Mouse (Mus musculus) kidney, postnatal 4 days (tissue): Measurements from ENCODE around the gene Rfx4.

Experiments
- DNase-seq, 2 experiments: peaks; one replicate each; pipeline ENCODE4 v3.0.0; 2021; ENCODE audit warnings: mixed read lengths in 2 of 2

Rfx4 gene

DNA sequence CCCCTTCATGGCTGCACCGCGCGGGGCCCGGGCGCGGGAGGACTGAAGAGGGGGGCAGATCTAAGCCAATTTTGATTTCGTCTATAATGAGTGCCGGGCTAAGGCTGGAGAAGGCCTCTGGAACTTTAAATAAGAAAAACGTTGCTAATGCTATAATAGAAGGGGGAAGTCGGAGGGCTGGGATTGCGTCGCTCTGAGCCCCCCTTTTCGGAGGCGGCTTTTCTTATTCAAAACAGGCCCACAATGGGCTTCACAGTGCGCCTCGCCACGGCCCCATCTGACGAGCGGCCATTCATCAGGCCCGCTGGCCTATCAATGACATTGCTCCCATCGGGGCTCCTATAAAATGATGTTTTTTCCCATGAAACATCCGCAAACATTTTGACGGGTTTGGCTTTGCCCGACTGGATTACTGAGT, at the start of gene Rfx4:
Rfx4 (plus strand) TSS at position 277 of the 418 bp plus-strand sequence.
- DNase-seq = peak in 1 of 2 experiments; percentile 24

DNA sequence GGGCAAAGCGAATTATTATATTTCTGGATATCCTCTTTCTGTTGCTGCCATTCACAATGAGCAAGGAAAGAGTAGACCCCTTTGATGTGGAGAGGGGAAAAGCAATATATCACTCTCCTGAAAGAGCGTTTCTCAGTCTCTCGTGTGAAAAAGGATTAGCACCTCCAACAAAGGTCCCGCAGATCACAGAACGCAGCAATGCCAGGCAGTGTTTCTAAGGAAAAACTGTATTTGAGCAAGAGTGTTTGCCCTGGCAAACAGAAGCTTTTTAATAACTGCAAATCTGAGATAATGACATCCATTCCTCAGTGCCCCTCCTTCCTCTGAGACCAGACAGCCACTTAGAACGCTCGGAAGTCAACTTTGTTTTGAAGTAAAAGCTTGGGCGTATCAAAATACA, 49.3 kb upstream of the Rfx4 start:
- DNase-seq = no peak

DNA sequence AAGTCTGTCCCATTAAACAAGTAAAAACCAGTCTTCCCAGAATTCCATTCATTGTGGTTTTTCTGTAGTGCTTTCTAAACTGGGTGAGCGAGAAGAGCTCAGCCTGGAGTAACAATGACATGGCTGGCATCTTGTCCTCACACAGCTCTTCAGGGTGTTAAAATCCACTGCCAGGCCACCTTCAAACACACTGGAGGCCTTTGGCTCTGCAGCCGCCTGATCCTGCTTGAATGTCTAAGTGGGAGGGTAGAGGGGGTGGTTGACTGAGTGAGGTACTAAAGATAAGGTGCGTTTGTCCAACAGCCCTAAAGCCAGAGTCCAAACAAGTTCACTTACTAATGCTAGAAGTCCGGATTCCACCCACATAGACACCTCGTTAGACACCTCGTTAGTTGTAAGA, 48.6 kb upstream of the Rfx4 start:
- no peak for DNase-seq

DNA sequence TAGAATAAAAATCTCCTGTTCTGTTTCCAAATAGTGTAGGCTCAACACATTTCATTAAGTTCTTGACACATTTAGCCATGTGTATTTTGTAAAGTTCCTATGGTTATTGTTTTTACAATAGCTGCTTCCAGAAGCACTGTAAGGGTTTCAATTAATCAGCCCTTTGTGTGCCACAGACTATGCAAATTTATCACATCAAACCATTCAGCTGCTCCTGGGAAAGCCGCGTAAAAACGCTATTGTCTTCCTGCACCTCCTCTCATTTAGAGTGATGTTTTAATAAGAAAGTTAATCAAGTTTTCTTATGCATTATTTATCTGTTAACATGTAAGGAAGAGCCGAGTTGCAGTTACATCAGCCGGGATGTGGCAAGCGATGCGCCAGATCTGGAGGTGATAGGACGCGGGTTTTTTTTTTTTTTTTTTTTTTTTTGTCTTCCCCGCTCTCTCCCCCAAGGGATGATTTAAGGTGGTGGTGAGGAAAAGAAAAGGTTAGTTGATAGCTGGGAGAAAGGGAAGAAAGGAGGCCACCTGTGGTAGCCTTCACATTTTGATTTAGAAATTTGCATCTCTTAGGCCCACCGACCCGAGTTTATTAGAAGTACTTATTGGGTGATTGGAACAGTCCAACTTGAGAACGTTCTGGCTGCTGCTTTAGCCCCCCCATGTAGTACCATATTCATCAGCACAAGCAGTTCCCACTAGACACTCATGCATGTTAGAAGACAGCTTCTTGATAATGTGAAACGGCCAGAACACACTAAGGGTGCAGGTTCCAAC, 47.9 kb upstream of the Rfx4 start:
- DNase-seq = no peak

DNA sequence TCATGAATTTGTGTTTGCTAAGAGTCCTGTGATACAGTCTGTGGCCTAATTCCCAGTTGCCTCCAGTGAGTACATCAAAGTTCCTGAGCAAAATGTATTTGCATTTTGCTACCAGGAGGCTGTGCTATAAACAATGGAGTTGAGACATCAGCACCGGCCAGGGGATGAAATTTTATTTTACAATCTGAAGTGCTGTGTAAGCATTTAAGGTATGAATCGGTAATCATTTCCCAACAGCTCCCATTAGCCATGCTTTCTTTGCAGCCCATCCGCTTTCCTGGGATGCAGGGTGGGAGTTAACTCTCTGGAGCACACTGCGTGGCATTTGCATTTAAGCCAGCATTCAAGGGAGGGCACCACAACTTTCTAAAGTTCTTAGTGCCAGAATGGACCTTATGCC, 45.7 kb upstream of the Rfx4 start:
- DNase-seq = peak in 1 of 2 experiments; percentile 41

DNA sequence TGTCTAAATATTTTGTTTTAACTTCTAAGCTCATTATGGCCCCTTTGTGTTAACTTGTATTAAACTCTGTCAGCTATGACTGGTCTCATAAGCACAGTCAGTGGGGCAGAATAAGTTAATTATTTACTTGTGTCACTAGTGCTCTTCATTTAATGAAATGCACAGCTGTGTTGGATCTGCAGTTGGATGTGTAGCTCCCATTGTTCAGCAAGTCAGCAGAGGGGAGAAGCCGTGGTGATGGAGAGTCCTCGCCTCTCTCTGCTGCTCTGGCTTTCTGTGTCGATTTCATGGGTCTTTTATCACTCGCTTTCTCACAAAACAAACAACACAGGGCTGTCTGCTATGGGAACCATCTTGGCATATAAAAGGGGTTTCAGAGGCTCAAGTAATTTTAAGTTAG, 45.0 kb upstream of the Rfx4 start:
- peak in 1 of 2 experiments; percentile 36 for DNase-seq

DNA sequence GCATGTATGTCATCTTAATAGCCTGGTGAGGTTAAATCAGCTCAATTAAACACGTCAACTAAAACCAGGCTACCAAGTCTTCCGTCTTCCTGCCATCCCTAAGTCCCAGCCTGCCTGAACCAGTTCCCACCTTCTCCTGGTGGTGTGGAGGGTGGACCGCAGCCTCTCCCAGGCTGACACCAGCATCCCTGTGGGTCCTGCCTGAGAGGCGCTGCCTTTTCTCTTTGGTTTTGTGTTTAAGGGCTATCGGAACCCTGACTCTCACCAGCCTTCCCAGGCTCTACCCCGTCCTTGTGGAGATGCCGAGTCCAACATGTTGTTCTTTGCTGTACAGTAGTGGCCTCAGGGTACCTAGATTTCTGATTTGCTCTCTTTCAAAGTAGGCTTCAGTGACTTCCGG, 44.4 kb upstream of the Rfx4 start:
- DNase-seq = peak in 1 of 2 experiments; percentile 20

DNA sequence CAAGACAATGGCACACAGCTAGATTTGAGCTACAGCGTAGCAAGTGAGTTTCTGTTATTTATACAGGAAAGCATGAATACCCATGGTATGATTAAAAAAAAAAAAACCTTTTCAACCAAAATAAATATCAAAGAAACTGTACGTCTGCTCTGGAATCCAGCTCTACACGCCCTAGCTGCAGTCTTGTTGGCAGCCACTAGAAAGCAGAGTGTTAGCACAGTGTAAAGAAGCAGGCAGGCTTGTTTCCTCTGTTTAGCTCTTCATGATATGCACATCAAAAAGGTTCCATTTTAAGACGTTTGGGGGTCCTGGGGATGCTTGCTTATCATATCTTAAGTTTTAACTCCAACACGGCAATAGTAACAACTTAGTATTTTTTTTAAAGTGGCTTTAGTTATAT, 43.9 kb upstream of the Rfx4 start:
- DNase-seq = no peak

DNA sequence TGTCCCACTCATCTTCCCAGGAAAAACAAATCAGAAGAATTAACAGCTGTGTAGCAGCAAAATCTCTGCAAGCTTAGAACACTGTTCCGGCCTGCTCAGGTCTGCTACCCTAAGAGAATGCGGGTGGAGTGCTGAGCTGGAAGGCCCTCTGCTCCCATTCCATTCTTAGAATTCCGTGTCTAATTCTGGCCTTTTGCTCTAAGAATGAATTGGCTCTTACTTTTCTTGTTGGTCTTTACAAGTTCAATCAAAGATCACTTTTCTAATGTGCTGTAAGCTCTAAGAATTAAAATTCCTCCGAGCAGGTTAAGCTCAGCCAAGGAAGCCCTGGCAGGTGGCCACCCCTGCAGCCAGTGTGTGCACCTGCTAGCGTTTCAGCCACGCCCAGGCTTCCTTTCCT, 43.3 kb upstream of the Rfx4 start:
- peak; percentile 29 to 54 for DNase-seq

DNA sequence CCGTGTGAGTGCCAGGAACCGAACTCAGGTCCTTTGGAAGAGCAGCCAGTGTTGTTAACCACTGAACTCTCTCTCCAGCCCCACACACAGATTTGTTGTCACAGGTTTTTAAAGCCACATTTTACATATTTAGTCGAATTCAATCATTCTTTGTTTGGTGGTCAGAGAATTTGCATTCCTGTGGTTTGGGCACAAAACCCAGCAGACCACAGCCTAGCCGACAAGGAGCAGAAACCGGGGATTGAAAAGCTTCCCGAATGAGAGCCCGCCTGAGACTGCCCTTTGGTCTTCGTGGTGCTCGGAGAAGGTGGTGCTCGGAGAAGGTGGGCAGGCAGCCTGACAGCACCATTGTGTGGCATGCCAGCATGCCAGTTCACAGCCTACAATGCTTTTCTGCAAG, 42.8 kb upstream of the Rfx4 start:
- peak; percentile 20 to 45 for DNase-seq

DNA sequence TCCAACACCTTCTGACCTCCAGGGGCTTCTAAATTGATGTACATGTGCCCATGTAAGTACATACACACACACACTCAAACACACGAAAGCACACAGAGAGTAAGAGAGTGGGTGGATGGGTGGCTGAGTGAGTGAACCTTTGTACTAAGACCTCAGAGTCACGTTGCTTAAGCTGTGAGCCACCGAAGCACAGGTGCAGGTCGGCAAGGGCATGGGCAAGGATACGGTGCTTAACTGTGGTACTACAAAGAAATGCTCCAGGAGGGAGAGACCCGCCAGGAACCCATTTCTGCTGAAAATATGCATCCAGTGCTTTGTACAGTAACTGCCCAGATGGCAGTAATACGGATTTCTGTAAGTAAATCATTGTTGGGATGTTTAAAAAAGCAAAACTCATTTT, 40.2 kb upstream of the Rfx4 start:
- DNase-seq = no peak

DNA sequence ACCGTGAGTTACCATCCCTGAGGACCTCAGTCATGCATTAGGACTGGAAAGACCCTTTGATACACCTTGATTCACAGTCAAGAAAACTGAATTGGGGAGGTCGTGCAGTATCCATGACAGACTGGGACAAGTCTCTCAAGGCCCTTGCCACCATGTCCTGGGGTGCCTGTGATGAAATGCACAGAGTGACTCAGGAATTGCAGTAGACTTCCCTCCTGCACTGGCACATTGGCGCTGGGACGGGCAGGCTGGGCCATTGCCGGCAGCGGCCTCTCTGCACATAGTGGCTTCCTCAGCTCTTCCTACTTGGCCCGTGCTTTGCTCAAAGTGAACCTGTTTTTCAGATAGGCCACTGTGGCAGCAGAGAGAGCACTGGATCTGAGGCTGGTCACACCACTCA, 39.3 kb upstream of the Rfx4 start:
- no peak for DNase-seq

DNA sequence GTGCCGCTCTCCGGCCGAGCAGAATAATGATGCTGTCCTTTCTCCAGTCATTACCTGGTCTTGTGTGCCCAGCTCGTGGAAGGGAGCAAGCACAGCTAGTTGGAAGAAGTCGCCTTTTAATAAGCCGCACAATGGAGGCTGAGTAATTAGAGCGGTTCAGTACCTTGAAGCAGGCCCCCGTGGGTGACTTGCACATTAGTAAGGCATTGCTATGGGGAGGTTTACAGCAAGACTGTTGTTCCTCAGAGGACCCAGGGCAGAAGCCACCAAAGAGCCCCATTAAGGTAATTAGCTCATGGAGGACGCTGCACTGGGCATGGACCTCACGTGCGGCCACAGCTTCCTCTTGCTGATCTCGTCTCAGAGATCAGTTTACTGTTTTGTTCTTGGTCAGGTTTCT, 33.2 kb upstream of the Rfx4 start:
- no peak for DNase-seq

DNA sequence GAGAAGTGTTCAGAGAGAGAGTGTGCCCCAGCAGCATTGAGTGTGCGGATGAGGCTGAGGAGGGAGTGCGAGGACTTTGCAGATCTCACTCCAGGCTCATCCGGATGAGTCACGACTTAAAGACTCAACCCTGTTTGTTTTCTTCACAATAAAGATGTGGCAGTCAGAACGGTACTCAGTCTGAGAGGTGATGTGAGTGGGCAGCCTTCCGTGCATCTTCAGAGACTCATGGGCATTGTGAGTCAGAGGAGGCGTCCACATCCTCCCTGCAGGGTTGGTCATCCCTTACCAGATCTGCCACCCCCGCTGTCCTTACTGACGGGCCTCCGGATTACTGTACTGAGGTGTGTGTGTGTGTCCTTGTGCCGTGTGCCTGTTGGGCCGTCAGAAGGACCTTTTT, 28.9 kb upstream of the Rfx4 start:
- no peak for DNase-seq

DNA sequence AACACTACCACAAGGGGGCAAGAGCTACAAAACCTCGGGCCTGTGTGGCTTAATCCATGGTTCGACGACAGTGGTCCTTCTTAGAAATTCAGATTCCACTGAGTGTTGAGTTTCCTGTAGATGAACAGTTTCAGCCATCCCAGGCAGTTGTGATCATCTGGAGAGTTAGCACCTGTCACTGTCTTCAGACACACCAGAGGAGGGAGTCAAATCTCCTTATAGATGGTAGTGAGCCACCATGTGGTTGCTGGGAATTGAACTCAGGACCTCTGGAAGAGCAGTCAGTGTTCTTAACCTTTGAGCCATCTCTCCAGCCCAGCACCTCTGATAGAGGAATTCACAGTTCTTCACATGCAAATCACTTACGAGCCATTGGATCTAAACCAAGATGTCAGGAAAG, 28.1 kb upstream of the Rfx4 start:
- no peak for DNase-seq

DNA sequence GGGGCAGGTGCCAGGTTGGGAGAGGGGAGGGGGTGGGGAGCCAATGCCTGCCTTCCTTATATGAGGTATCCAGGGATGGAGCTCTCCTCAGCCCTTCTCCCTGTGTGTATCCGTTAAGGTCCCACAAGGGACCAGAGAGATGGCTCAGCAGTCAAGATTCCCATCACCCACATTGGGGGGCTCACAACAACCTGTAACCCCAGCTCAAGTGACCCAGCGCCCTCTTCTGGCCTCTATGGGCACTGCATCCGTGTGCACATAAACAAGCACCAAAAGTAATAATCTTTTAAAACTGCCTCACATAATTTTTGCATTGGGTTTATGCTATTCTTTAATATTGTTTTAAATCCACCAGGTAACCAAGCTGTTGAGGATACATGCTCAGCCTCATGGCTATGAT, 25.8 kb upstream of the Rfx4 start:
- DNase-seq = no peak

DNA sequence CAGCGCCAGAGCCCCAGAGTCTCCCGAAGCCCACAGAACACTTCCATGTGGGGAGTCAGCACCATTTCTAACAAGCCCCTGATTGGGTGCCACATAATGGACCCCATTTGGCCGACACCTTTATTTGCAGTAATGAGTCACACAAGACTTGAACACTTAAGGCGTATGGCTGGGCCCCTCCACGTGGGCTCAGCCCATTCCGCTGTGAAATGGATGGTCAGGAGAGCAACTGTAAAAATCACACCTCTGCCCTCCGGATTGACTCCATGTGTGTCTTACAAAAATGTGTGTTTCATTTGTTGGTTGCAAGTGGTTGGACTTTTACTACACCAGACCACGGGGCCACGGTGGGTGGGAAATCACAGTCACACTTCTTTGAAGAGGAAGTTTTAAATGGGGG, 24.9 kb upstream of the Rfx4 start:
- no peak for DNase-seq

DNA sequence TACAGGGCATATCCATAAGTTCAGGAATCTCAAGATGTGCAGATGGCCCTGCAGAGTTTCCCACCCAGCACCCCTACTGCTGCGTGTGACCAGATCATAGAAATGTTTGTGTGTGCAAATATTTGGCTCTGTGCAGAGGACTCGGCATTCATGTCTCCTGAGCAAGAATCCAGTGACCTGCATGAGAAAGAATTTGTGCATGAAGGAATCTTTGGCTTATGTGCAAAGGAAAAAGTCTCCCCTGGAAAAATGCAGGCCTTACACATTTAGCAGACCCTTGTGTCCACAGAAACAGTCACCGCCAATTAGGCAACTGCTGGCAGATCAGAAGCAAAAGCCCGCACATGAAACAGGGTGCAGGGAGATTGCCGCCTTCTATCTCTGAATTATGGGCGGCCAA, 22.4 kb upstream of the Rfx4 start:
- DNase-seq = no peak

DNA sequence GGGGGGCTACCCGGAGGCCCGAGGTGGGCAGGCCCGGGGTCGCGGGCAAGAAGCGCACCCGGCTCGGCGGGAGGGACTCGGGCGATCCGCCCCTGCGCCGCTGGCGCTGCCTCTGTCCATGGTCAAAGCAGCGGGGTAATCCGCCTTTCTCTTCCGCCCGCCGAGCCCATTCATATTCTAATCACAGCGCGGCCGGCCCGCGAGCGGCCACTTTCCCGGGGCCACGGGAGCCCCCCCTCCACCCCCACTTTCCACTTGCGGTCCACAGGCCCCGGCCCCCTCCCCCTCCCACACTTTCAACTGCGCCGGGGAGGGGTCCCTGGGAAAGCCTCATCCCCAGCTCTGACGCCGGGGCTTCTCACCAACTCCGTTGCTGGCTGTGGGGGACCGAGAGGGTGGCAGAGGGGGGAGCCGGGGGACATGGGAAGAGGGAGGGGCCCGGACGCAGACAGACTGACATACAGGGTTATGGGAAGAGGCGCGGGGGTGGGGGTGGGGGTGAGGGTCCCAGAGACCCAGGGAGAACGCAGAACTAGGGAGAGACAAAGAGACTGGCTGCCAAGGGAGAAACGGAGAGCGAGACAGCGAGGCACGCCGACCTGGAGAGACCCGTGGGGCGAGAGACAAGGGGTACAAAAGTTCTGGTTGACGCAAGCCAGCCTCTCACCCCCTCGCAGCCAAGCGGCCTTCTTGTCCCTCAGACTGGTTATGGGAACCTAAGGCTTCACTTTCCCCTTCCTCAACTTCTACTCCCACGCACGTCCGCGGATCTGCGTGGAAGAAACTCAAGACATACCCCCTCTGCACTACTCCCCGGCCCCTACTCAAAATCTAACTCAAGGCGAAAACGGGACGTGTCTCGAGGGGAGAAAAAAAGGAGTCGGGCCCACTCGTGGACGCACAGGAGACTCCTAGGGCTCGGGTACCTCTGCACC, 744 bp upstream of the Rfx4 start:
- DNase-seq = peak; percentile 65 to 75

DNA sequence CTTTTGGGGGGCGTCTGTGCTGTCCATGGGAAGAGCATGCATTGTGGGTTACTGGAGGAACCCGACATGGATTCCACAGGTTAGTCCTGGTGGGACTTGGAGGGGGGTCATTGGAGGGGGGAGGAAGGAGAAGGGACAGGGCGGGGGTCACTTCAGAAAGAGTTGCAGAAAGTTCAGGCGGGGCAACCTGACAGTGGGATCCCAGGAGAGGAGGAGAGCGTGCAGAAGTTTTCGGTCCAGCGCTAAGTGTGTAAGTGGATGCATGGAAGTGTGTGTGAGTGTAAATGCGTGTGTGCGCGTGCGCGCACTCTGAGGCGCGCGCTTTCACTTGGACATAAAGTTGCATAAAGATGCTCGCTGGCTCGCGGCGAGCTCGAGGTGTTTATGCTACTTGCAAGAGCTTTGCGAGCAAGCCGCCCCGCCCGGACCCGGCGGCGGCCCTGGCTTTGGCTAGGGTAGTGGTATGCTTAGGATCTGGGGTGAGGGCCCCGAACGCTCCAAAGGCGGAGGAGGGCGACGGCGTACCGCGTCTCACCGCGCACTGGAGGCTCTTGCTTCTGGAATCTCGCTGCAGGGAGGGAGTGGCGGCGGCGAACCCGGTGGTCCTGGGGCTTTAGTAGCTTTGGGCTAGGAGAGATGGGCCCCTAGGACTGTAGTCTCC, 703 bp downstream of the Rfx4 start:
- DNase-seq = peak; percentile 44 to 56

DNA sequence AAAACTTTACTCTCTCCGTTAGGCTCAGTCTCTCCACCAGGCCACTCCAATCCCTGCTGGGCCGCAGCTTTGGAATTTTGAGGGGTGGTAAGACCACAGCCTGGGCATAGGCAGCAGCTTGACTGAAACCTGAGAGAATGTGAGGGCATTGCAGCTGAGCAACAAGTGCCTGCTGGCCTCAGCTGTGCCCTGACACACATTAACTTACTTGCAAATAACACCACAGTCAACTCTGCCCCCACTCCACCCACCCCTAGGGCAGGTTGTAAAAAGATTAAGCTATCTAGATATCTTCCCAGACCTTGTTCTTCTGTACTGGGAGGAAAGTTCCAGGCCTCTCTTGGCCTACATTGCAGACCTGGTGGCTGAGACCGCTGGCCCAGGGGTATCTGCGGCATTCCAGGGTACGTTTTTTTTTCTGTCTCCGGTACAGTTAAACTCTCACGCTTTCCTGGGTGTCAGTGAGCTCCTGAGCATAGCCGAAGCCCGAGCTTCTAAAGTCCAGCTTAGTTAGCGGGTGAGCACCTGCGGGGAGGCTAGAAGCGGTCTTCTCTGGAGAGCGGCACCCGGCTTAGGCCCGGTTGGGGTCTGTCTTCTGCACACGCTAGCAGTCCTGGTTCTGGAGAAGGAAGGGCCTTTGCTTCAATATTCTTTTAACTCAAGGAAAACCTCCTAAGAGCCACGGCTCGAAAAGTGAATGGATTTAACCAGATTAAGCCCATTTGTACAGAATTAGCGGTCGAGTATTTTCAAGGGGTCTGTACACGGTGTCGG, 1.8 kb downstream of the Rfx4 start:
- peak; percentile 34 to 51 for DNase-seq

DNA sequence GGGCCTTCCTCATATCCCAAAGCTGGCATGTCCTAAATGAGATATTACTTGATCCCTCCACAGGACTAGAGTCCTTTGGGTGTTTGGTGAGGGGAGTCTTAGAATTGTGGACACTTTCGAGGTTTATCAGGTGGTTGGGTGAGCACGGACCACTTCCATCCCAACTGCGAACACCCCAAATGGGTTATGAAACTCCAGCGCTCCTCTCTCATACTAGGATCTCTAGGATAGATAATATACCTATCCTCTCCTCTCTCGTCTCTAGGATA, 2.3 kb downstream of the Rfx4 start:
- DNase-seq = no peak
